In the genomic region with DNA sequence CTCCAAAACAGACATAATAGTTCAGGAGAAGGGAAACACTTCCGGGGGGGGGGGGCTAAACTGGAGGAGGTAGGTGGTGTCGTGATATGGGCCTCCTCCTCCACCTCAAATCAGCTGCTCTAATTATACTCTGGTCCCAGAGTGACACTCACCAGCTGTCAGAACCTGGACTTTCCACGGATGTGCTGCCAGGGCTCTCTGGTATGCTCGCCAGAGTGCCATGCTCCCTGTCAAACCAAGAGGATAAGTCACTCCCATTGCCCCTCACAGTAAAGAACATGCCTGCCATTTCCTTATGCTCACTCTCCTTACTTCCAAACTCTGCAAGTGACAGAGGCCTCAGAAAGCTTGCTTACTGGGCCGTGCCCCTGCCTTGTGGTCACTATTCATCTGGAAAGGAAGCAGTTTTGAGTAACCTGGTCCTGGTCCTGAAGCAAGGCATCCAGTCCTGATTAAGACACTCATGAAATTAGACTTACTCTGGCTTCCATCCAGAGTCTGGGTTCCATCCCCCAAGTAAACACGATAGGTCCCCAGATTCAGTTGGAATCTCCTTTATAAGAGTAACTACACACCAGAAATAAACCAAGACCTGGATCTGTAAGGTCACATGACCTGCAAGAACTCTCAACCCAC, we compare ENCODE assay signal across 8 mouse cellular contexts. TPM values are rescaled to one million over a fixed set of nuclear protein-coding genes. Genes with fewer than 3 reads are reported as not detected.
DNase-seq lines count a peak whose midpoint lies in the region; ATAC-seq and TF ChIP-seq lines count a peak whose summit lies in the region.

No protein-coding gene starts in this region.

- H3ac ChIP-seq in C2C12 (ENCODE audit: control insufficient read depth, insufficient read length, low read depth) = peak overlapping the region; percentile 10

- H3K4me3 ChIP-seq in C2C12 (ENCODE audit: insufficient read depth, poor library complexity, severe bottlenecking) (peak overlapping the region; percentile 27), MEL (ENCODE audit: control insufficient read depth in 1 of 2, insufficient read depth in 1 of 2, low read depth in 2 of 2, low read length in 2 of 2) (peak overlapping the region; percentile 74 to 76)
- H3K4me3 ChIP-seq in intestine, embryonic 16.5 days (ENCODE audit: low read length) = peak overlapping the region; percentile 73
- H3K4me3 ChIP-seq in midbrain, embryonic 11.5 days (ENCODE audit: low read depth, low read length) = peak overlapping the region; percentile 58

- H3K36me3 ChIP-seq in C2C12 (ENCODE audit: control insufficient read depth, insufficient read depth) = peaks cover 41% of the 10 kb centered on the region
- H3K36me3 ChIP-seq in MEL (ENCODE audit: control insufficient read depth in 1 of 2, insufficient read depth in 2 of 2, low read length in 2 of 2) = peaks cover 0 to 17% of the 10 kb centered on the region in 2 experiments; a peak in 2 of 4 replicates
- H3K36me3 ChIP-seq in intestine, embryonic 16.5 days (ENCODE audit: control insufficient read depth, insufficient read depth, low read length) = peaks cover 13% of the 10 kb centered on the region
- H3K36me3 ChIP-seq in midbrain, embryonic 11.5 days (ENCODE audit: control insufficient read depth, insufficient read depth, low read length) = peaks cover 16% of the 10 kb centered on the region

- no peaks in the 10 kb centered on the region; a peak in 1 of 4 replicates for H3K4me1 ChIP-seq in MEL (ENCODE audit: control insufficient read depth in 1 of 2, insufficient read depth in 2 of 2, low read length in 2 of 2)
- peaks cover 6% of the 10 kb centered on the region for H3K4me1 ChIP-seq in intestine, embryonic 16.5 days (ENCODE audit: control insufficient read depth, insufficient read depth, low read length)
- peaks cover 4% of the 10 kb centered on the region for H3K4me1 ChIP-seq in midbrain, embryonic 11.5 days (ENCODE audit: control insufficient read depth, insufficient read depth, low read length)

- WGBS in intestine, embryonic 16.5 days = 17% methylated on average over 6 of the region's 6 CpGs
- 43% methylated on average over 6 of the region's 6 CpGs for WGBS in midbrain, embryonic 11.5 days

- H3K4me2 ChIP-seq in intestine, embryonic 16.5 days (ENCODE audit: low read depth, low read length) = peak overlapping the region; percentile 86
- peak overlapping the region; percentile 86 for H3K4me2 ChIP-seq in midbrain, embryonic 11.5 days

- no peaks in the 10 kb centered on the region for H3K9me3 ChIP-seq in MEL (replicated peaks; ENCODE audit: insufficient read depth, low read length)
- no peaks in the 10 kb centered on the region for H3K9me3 ChIP-seq in intestine, embryonic 16.5 days (ENCODE audit: control insufficient read depth, low read length)
- no peaks in the 10 kb centered on the region for H3K9me3 ChIP-seq in midbrain, embryonic 11.5 days (ENCODE audit: control insufficient read depth, low read length)

- H3K79me2 ChIP-seq in C2C12 (ENCODE audit: control insufficient read depth, insufficient read depth) = no peaks in the 10 kb centered on the region
- no peaks in the 10 kb centered on the region; the same call in 1 of the 2 replicates for H3K79me2 ChIP-seq in MEL (ENCODE audit: control insufficient read depth, insufficient read depth, low read length, poor library complexity)

- no peak for TF ChIP-seq RAD21 in MEL (IDR thresholded peaks at IDR 0.05; ENCODE audit: low read depth, low read length)

- no peak overlapping the region for H3K27ac ChIP-seq in MEL (ENCODE audit: control insufficient read depth, low read depth, low read length)
- H3K27ac ChIP-seq in intestine, embryonic 16.5 days (ENCODE audit: low read length) = peak overlapping the region; percentile 50
- H3K27ac ChIP-seq in midbrain, embryonic 11.5 days (ENCODE audit: low read depth, low read length) = no peak overlapping the region

- no peak for TF ChIP-seq EP300 in MEL (IDR thresholded peaks at IDR 0.05; ENCODE audit: low read depth in 1 of 2, low read length in 2 of 2)

- H3K27me3 ChIP-seq in C2C12 (ENCODE audit: control insufficient read depth, insufficient read depth, insufficient read length) (no peaks in the 10 kb centered on the region), MEL (ENCODE audit: control insufficient read depth in 1 of 2, insufficient read depth in 2 of 2, low read length in 2 of 2) (no peaks in the 10 kb centered on the region)
- no peaks in the 10 kb centered on the region for H3K27me3 ChIP-seq in intestine, embryonic 16.5 days (replicated peaks; ENCODE audit: control insufficient read depth, insufficient read depth, low read length)
- H3K27me3 ChIP-seq in midbrain, embryonic 11.5 days (ENCODE audit: control insufficient read depth, insufficient read depth, low read length) = no peaks in the 10 kb centered on the region

- intact Hi-C loops in gastrocnemius, postnatal 14 days (cut with DNase I; ENCODE audit: low total_unique reads) = no loop called here

- DNase-seq in MEL (ENCODE audit: low read depth, low spot score) = no peak
- DNase-seq in gastrocnemius, postnatal 14 days = peak; percentile 40
- peak; percentile 95 for DNase-seq in midbrain, embryonic 11.5 days (ENCODE audit: low spot score, missing footprints)
- no peak for DNase-seq in thymus, postnatal 36 days
- DNase-seq in cerebellum, postnatal 25 days = no peak
- no peak for DNase-seq in adrenal gland, adult 18-20 months (ENCODE audit: low spot score in 2 of 2)

- TF ChIP-seq CTCF in C2C12 (IDR thresholded peaks at IDR 0.05; ENCODE audit: control insufficient read depth, insufficient read depth, insufficient read length) = no peak
- TF ChIP-seq CTCF in MEL (IDR thresholded peaks at IDR 0.05 in 2 of 3, conservative IDR thresholded peaks at IDR 0.05 in 1 of 3; ENCODE audit: control insufficient read depth in 1 of 3, insufficient read depth in 1 of 3, low read depth in 2 of 3, low read length in 3 of 3, poor library complexity in 1 of 3, severe bottlenecking in 1 of 3) = no peak

- peak; percentile 30 for ATAC-seq in intestine, embryonic 16.5 days
- 0 out of 2 replicates have a peak, but pooled peaks have one; percentile 1 for ATAC-seq in midbrain, embryonic 11.5 days (ENCODE audit: low FRiP score)

- H3K9ac ChIP-seq in MEL (ENCODE audit: control insufficient read depth, low read depth, low read length, poor library complexity, severe bottlenecking) = peak overlapping the region; percentile 73
- H3K9ac ChIP-seq in intestine, embryonic 16.5 days (ENCODE audit: low read depth, low read length) = peak overlapping the region; percentile 81
- H3K9ac ChIP-seq in midbrain, embryonic 11.5 days (ENCODE audit: low read length) = peak overlapping the region; percentile 69

- no peaks in the 10 kb centered on the region for H3K79me3 ChIP-seq in C2C12 (ENCODE audit: low read depth)

- no peak for TF ChIP-seq POLR2A in MEL (IDR thresholded peaks at IDR 0.05; ENCODE audit: control insufficient read depth in 1 of 2, insufficient read depth in 1 of 2, low read depth in 1 of 2, low read length in 2 of 2, poor library complexity in 1 of 2)

RNA-seq across cellular contexts. Expression of gene Mpv17, which starts 0.4 kb away (rescaled TPM):
- polyA plus RNA-seq in C2C12 (2012; fragmentation: generic; extraction: Trizol) (35.6 TPM), MEL (2012; ENCODE audit: insufficient read depth in 1 of 2, insufficient read length in 2 of 2, low read depth in 1 of 2, low replicate concordance in 2 of 2, missing spikeins in 1 of 2) (10 to 100 TPM in 1 of 2 experiments, not detected in 1; 49.9 TPM)
- total RNA-seq in MEL (2012; rRNA removed) = 25.4 and 25.8 TPM in 2 replicates
- total RNA-seq in gastrocnemius, postnatal 14 days (2021) = 10 to 100 TPM; 33.9 to 37.3 TPM
- 80.3 and 84.4 TPM in 2 replicates for polyA plus RNA-seq in intestine, embryonic 16.5 days (2015; fragmentation: Nextera tagmentation; extraction: Ambion mirVana)
- polyA plus RNA-seq in midbrain, embryonic 11.5 days (2014; fragmentation: Nextera tagmentation; extraction: Ambion mirVana) = 48.7 and 49.8 TPM in 2 replicates
- total RNA-seq in adrenal gland, adult 18-20 months (2021) = 10 to 100 TPM; 59.1 to 61.5 TPM

RNA-seq across cellular contexts. Expression of gene Ucn, which starts 15.0 kb away (rescaled TPM):
- not detected for polyA plus RNA-seq in C2C12 (2012; fragmentation: generic; extraction: Trizol)
- total RNA-seq in MEL (2012; rRNA removed) = not detected in 2 replicates
- polyA plus RNA-seq in MEL (2012; ENCODE audit: insufficient read depth in 1 of 2, insufficient read length in 2 of 2, low read depth in 1 of 2, low replicate concordance in 2 of 2, missing spikeins in 1 of 2) = not detected
- not detected for total RNA-seq in gastrocnemius, postnatal 14 days (2021)
- not detected in 2 replicates for polyA plus RNA-seq in intestine, embryonic 16.5 days (2015; fragmentation: Nextera tagmentation; extraction: Ambion mirVana)
- not detected in 2 replicates for polyA plus RNA-seq in midbrain, embryonic 11.5 days (2014; fragmentation: Nextera tagmentation; extraction: Ambion mirVana)
- total RNA-seq in adrenal gland, adult 18-20 months (2021) = not detected

RNA-seq across cellular contexts. Expression of gene Gm29609, which starts 26.1 kb away (rescaled TPM):
- 2.9 TPM for polyA plus RNA-seq in C2C12 (2012; fragmentation: generic; extraction: Trizol)
- total RNA-seq in MEL (2012; rRNA removed) = 5.0 and 5.8 TPM in 2 replicates
- 1 to 10 TPM in 1 of 2 experiments, not detected in 1; 6.4 TPM for polyA plus RNA-seq in MEL (2012; ENCODE audit: insufficient read depth in 1 of 2, insufficient read length in 2 of 2, low read depth in 1 of 2, low replicate concordance in 2 of 2, missing spikeins in 1 of 2)
- under 1 TPM; 0.25 to 0.60 TPM for total RNA-seq in gastrocnemius, postnatal 14 days (2021)
- 1.1 TPM in 2 replicates for polyA plus RNA-seq in intestine, embryonic 16.5 days (2015; fragmentation: Nextera tagmentation; extraction: Ambion mirVana)
- polyA plus RNA-seq in midbrain, embryonic 11.5 days (2014; fragmentation: Nextera tagmentation; extraction: Ambion mirVana) = 0.78 and 1.9 TPM in 2 replicates
- 1 to 10 TPM; 1.9 to 2.2 TPM for total RNA-seq in adrenal gland, adult 18-20 months (2021)

RNA-seq across cellular contexts. Expression of gene Gtf3c2, which starts 26.3 kb away (rescaled TPM):
- polyA plus RNA-seq in C2C12 (2012; fragmentation: generic; extraction: Trizol) = 36.9 TPM
- 46.7 and 50.9 TPM in 2 replicates for total RNA-seq in MEL (2012; rRNA removed)
- 100 to 1,000 TPM in 1 of 2 experiments, not detected in 1; 129 TPM for polyA plus RNA-seq in MEL (2012; ENCODE audit: insufficient read depth in 1 of 2, insufficient read length in 2 of 2, low read depth in 1 of 2, low replicate concordance in 2 of 2, missing spikeins in 1 of 2)
- 10 to 100 TPM; 23.2 to 28.6 TPM for total RNA-seq in gastrocnemius, postnatal 14 days (2021)
- polyA plus RNA-seq in intestine, embryonic 16.5 days (2015; fragmentation: Nextera tagmentation; extraction: Ambion mirVana) = 56.4 and 60.3 TPM in 2 replicates
- 71.9 and 72.5 TPM in 2 replicates for polyA plus RNA-seq in midbrain, embryonic 11.5 days (2014; fragmentation: Nextera tagmentation; extraction: Ambion mirVana)
- 10 to 100 TPM; 43.8 to 55.2 TPM for total RNA-seq in adrenal gland, adult 18-20 months (2021)

RNA-seq across cellular contexts. Expression of gene Trim54, which starts 37.1 kb away (rescaled TPM):
- 6.5 TPM for polyA plus RNA-seq in C2C12 (2012; fragmentation: generic; extraction: Trizol)
- total RNA-seq in MEL (2012; rRNA removed) = not detected in 2 replicates
- polyA plus RNA-seq in MEL (2012; ENCODE audit: insufficient read depth in 1 of 2, insufficient read length in 2 of 2, low read depth in 1 of 2, low replicate concordance in 2 of 2, missing spikeins in 1 of 2) = not detected
- total RNA-seq in gastrocnemius, postnatal 14 days (2021) = 100 to 1,000 TPM; 190 to 215 TPM
- not detected in 2 replicates for polyA plus RNA-seq in intestine, embryonic 16.5 days (2015; fragmentation: Nextera tagmentation; extraction: Ambion mirVana)
- polyA plus RNA-seq in midbrain, embryonic 11.5 days (2014; fragmentation: Nextera tagmentation; extraction: Ambion mirVana) = not detected in 2 replicates
- total RNA-seq in adrenal gland, adult 18-20 months (2021) = under 1 TPM in 1 of 2 experiments, not detected in 1; 0.35 TPM

Comparison
In these comparisons a context has a peak if more than half of its experiments do, and no peak if none do; other contexts are left out.
1. DNase-seq: peak in gastrocnemius, postnatal 14 days (single experiment) and midbrain, embryonic 11.5 days (single experiment); none in MEL (single experiment), thymus, postnatal 36 days (0 of 2), cerebellum, postnatal 25 days (0 of 2) and adrenal gland, adult 18-20 months (0 of 2).
2. Peak in every context shown above with its lines, with median percentiles within 50 percentile points of each other: H3K4me3 ChIP-seq and H3K9ac ChIP-seq.